Mouse (Mus musculus) ES-E14 (cell line): ENCODE results near the gene Htr2a.

Source experiments
- CHD2 ChIP-seq: IDR thresholded peaks from 2 replicates; pipeline ENCODE4 v1.6.1; 2014; ENCODE audit warnings: mild to moderate bottlenecking, low read depth, low read length, inconsistent platforms
- MAFK ChIP-seq: IDR thresholded peaks from 2 replicates; pipeline ENCODE4 v1.6.1; 2014; ENCODE audit warnings: mild to moderate bottlenecking, low read depth, low read length, inconsistent platforms; ENCODE audit not compliant: insufficient read depth
- ZC3H11A ChIP-seq: IDR thresholded peaks from 2 replicates; pipeline ENCODE4 v1.6.1; 2012; ENCODE audit warnings: low read depth, mild to moderate bottlenecking, inconsistent platforms, low read length, borderline replicate concordance

DNA sequence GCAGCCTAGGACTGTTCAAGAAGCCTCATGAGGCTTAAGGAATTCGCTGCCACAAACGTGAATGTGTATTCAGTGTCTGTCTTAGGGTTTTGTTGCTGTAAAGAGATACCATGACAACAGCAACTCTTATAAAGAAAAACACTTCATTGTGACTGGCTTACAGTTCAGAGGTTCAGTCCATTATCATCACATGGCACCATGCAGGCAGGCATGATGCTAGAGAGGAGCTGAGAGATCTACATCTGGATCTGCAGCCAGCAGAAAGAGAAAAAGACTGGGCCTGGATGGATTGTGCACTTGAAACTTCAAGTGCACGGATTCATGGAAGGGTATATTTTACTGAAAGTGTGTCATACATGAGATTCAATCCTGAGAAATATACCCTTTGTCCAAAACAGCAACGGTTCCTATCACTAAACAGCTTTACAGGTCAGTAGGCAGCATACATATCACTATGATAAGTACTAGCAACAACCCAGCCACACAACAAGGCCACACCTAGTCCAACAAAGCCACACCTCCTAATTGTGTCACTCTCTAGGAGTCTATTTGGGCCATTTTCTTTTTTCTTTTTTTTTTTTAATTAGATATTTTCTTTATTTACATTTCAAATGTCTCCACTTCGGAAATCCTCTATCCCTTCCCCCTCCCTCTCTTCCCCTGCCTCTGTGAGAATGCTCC, 43.8 kb downstream of the Htr2a start:
- TF ChIP-seq CHD2 (no peak), MAFK (no peak), ZC3H11A (no peak)
